Mouse (Mus musculus): ENCODE data around the gene Nedd9. TPM values are rescaled to one million over a fixed set of nuclear protein-coding genes. Genes with fewer than 3 reads are reported as not detected.

Nedd9 gene
- total and polyA plus RNA-seq, 3 experiments = 0.15 to 0.25 TPM; not detected in 1

DNA sequence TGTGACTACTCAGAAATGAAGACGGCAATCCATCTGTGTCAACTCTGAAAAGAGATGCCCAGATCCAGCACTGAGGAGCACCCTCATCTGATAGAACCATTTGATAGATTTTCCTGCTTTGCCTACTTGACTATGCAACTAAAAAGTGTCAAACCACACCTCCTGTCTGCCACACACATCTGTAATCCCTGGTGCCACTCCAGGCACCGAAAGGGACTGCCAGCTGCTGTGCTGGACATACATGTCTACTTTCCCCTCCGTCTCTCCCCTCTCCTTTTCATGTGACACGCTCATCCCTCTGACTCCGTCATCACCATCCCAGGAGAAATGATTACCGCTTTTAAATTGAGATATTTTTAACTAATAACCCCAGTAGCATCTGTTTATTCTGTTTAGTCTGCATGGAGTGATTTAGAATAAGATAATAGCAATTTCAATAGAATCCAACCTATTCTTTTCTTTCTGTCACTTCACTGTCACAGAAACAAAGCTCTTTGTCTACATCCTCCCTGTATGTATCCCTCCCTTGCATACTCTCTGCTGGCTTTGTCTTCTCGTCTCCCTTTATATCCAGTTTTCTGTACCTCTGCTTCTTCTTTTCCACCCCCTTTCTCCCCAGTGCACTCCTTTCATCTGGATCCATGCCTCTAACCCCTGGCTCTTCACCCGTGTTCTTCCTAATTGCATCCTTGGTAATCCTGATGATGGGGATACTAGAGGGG lies 5.0 kb upstream of the Nedd9 start:
- no peak for TF ChIP-seq NELFE (IDR thresholded peaks at IDR 0.05; ENCODE audit: low read depth, low read length)
- no peak for TF ChIP-seq GABPA (IDR thresholded peaks at IDR 0.05; ENCODE audit: low read depth, low read length)
- TF ChIP-seq KAT2A (conservative IDR thresholded peaks at IDR 0.05; ENCODE audit: low read depth, low read length) = no peak
- no peak for TF ChIP-seq HCFC1 (IDR thresholded peaks at IDR 0.05; ENCODE audit: low read depth, low read length)
- TF ChIP-seq CHD2 (IDR thresholded peaks at IDR 0.05; ENCODE audit: low read length) = no peak
- no peak for TF ChIP-seq USF2 (IDR thresholded peaks at IDR 0.05; ENCODE audit: borderline replicate concordance in 1 of 2, insufficient read depth in 1 of 2, low read depth in 1 of 2, low read length in 2 of 2)
- TF ChIP-seq NRF1 (IDR thresholded peaks at IDR 0.05; ENCODE audit: insufficient read depth, low read depth, low read length, poor library complexity, severe bottlenecking) = no peak
- no peak for TF ChIP-seq CTCF (IDR thresholded peaks at IDR 0.05 in 2 of 3, conservative IDR thresholded peaks at IDR 0.05 in 1 of 3; ENCODE audit: control insufficient read depth in 1 of 3, insufficient read depth in 1 of 3, low read depth in 2 of 3, low read length in 3 of 3, poor library complexity in 1 of 3, severe bottlenecking in 1 of 3)
- TF ChIP-seq MYC (IDR thresholded peaks at IDR 0.05; ENCODE audit: low read depth, low read length) = no peak
- DNase-seq (ENCODE audit: low read depth, low spot score) = no peak
- Histone ChIP-seq H3K27me3 (ENCODE audit: control insufficient read depth in 1 of 2, insufficient read depth in 2 of 2, low read length in 2 of 2) (no peaks in the 10 kb centered on the region; a peak in 1 of 4 replicates), H3K4me1 (ENCODE audit: control insufficient read depth in 1 of 2, insufficient read depth in 2 of 2, low read length in 2 of 2) (no peaks in the 10 kb centered on the region), H3K4me3 (ENCODE audit: control insufficient read depth in 1 of 2, insufficient read depth in 1 of 2, low read depth in 2 of 2, low read length in 2 of 2) (no peak overlapping the region), H3K9me3 (replicated peaks; ENCODE audit: insufficient read depth, low read length) (no peaks in the 10 kb centered on the region), H3K79me2 (ENCODE audit: control insufficient read depth, insufficient read depth, low read length, poor library complexity) (no peaks in the 10 kb centered on the region), H3K9ac (ENCODE audit: control insufficient read depth, low read depth, low read length, poor library complexity, severe bottlenecking) (no peak overlapping the region), H3K27ac (ENCODE audit: control insufficient read depth, low read depth, low read length) (no peak overlapping the region), H3K36me3 (ENCODE audit: control insufficient read depth in 1 of 2, insufficient read depth in 2 of 2, low read length in 2 of 2) (no peaks in the 10 kb centered on the region)

DNA sequence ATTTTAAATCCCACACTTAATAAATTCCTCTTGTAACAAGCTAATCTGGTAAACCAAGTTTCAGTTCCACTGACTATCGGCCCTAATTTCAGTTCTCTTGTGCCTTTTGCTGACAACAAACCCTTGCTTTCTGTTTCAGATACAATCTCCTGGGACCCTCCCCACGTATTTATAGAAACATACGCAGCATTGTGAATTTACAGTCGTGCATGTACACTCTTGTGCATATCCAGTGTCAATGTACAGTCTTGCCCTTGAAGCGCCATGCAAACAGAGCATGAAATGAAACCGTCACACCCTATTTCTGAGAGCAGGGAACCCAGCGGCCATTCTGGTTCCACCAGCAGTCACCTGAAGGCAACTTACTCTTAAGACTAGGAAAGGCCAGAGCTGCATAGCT lies 4.4 kb upstream of the Nedd9 start:
- no peak for DNase-seq (ENCODE audit: low read depth, low spot score)
- H3K79me2 ChIP-seq (ENCODE audit: control insufficient read depth, insufficient read depth, low read length, poor library complexity) = no peaks in the 10 kb centered on the region
- H3K27ac ChIP-seq (ENCODE audit: control insufficient read depth, low read depth, low read length) = no peak overlapping the region
- no peak overlapping the region for H3K9ac ChIP-seq (ENCODE audit: control insufficient read depth, low read depth, low read length, poor library complexity, severe bottlenecking)
- H3K27me3 ChIP-seq (ENCODE audit: control insufficient read depth in 1 of 2, insufficient read depth in 2 of 2, low read length in 2 of 2) = no peaks in the 10 kb centered on the region; a peak in 1 of 4 replicates
- TF ChIP-seq ZNF384 (IDR thresholded peaks at IDR 0.05; ENCODE audit: low read depth, low read length) (no peak), SMC3 (IDR thresholded peaks at IDR 0.05; ENCODE audit: low read depth, low read length) (no peak), NRF1 (IDR thresholded peaks at IDR 0.05; ENCODE audit: insufficient read depth, low read depth, low read length, poor library complexity, severe bottlenecking) (no peak), MYC (IDR thresholded peaks at IDR 0.05; ENCODE audit: low read depth, low read length) (no peak), UBTF (IDR thresholded peaks at IDR 0.05; ENCODE audit: borderline replicate concordance, insufficient read depth, low read depth, low read length) (no peak), POLR2AphosphoS5 (IDR thresholded peaks at IDR 0.05; ENCODE audit: borderline replicate concordance, low read depth, low read length) (no peak), MYB (IDR thresholded peaks at IDR 0.05; ENCODE audit: low read depth, low read length) (no peak)
- H3K4me3 ChIP-seq (ENCODE audit: control insufficient read depth in 1 of 2, insufficient read depth in 1 of 2, low read depth in 2 of 2, low read length in 2 of 2) = no peak overlapping the region
- no peaks in the 10 kb centered on the region for H3K4me1 ChIP-seq (ENCODE audit: control insufficient read depth in 1 of 2, insufficient read depth in 2 of 2, low read length in 2 of 2)
- no peaks in the 10 kb centered on the region for H3K9me3 ChIP-seq (replicated peaks; ENCODE audit: insufficient read depth, low read length)
- no peaks in the 10 kb centered on the region for H3K36me3 ChIP-seq (ENCODE audit: control insufficient read depth in 1 of 2, insufficient read depth in 2 of 2, low read length in 2 of 2)
